Mouse (Mus musculus): Measurements from ENCODE around the gene Selenoh. TPM values are rescaled to one million over a fixed set of nuclear protein-coding genes. Genes with fewer than 3 reads are reported as not detected.

Gene Selenoh
- polyA plus RNA-seq, 1 experiment from 2014 or later: 90.7 TPM

DNA sequence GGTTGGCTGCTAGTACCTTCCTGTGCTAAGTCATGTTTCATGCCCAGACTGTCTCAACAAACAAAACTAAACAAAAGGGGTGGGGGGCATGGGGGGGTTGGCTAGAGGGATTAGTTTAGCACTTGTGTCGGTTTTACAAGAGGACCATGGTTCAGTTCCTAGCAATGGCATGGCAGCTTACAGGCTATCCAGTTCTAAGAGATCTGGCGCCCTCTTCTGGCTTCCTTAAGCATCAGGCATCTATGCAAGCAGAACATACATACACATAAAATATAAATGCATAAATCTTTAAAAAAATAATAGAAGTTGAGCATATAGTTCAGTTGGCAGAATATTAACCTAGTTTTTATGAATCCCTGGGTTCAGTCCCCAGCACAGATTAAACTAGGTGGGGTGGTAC is 7.7 kb downstream of the Selenoh start:
- Histone ChIP-seq H3K27me3 (replicated peaks; ENCODE audit: control insufficient read depth, insufficient read depth, low read length) (no peaks in the 10 kb centered on the region), H3K36me3 (ENCODE audit: control insufficient read depth, insufficient read depth) (no peaks in the 10 kb centered on the region), H3K9me3 (ENCODE audit: control insufficient read depth) (no peaks in the 10 kb centered on the region), H3K27ac (ENCODE audit: low read depth, low read length) (no peak overlapping the region), H3K9ac (ENCODE audit: low read depth, low read length) (no peak overlapping the region), H3K4me1 (replicated peaks; ENCODE audit: control insufficient read depth, insufficient read depth, low read length) (no peaks in the 10 kb centered on the region), H3K4me2 (replicated peaks; ENCODE audit: low read depth) (no peak overlapping the region), H3K4me3 (ENCODE audit: low read depth, low read length) (no peak overlapping the region)
- ATAC-seq: no peak
- WGBS: 36% methylated on average over 2 of the region's 2 CpGs
- TF ChIP-seq CTCF (IDR thresholded peaks at IDR 0.05; ENCODE audit: low read depth): peak; percentile 75

DNA sequence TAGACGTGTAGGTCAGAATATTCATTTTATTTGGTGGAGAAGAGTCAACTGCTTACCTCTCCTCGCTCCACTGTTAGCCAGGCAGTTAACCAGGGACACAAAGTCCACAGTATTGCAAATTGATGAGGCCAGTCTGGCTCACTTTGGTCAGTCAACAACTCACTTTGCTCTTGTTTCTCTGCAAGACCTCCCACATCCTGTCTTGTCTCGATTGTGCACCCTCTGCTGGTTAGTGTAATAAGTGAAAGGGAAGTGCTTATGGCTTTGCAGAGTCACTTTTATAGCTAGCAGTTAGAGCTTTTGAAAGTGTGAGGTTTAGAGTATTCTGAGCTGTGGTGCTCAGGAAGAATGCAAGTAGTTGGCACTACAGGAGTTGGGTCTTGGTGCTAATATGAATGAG is 10.3 kb downstream of the Selenoh start:
- WGBS: 40% methylated on average over 3 of the region's 3 CpGs
- H3K4me1 ChIP-seq (replicated peaks; ENCODE audit: control insufficient read depth, insufficient read depth, low read length): no peaks in the 10 kb centered on the region
- no peaks in the 10 kb centered on the region for H3K27me3 ChIP-seq (replicated peaks; ENCODE audit: control insufficient read depth, insufficient read depth, low read length)
- no peak overlapping the region for H3K4me2 ChIP-seq (replicated peaks; ENCODE audit: low read depth)
- no peaks in the 10 kb centered on the region for H3K9me3 ChIP-seq (ENCODE audit: control insufficient read depth)
- peak; percentile 84 for ATAC-seq
- no peak overlapping the region for H3K27ac ChIP-seq (ENCODE audit: low read depth, low read length)
- H3K36me3 ChIP-seq (ENCODE audit: control insufficient read depth, insufficient read depth): no peaks in the 10 kb centered on the region
- TF ChIP-seq CTCF (IDR thresholded peaks at IDR 0.05; ENCODE audit: low read depth): peak; percentile 89
- H3K9ac ChIP-seq (ENCODE audit: low read depth, low read length): no peak overlapping the region
- H3K4me3 ChIP-seq (ENCODE audit: low read depth, low read length): no peak overlapping the region

DNA sequence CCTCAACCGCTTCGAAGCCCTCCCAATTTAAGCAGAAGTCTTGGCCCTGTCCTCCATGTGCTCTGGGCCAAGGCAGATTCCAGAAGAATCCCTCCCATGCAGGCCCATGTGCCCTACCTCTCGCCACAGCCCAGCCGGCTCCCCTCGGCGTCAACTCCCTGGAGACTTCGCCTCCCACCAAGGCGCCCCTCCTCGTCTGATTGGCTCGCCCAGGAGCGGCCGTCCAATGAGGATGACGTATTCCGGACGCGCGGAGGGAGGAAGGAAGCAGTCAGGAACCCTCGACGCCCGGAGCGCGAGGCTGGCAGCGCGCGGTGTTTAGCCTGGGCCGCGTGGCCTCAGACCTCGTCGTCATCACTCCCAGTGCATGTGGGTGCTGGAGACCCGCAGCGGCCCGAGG is 11.8 kb downstream of the Selenoh start, which contains the start of gene Btbd18:
Btbd18 (plus strand) TSS at position 274 of the 400 bp plus-strand sequence.
- WGBS: 96% methylated on average over 30 of the region's 32 CpGs
- Histone ChIP-seq H3K36me3 (ENCODE audit: control insufficient read depth, insufficient read depth) (no peaks in the 10 kb centered on the region), H3K4me1 (replicated peaks; ENCODE audit: control insufficient read depth, insufficient read depth, low read length) (no peaks in the 10 kb centered on the region), H3K27ac (ENCODE audit: low read depth, low read length) (no peak within 1 kb of the TSS), H3K4me3 (ENCODE audit: low read depth, low read length) (no peak within 1 kb of the TSS), H3K9me3 (ENCODE audit: control insufficient read depth) (no peaks in the 10 kb centered on the region), H3K9ac (ENCODE audit: low read depth, low read length) (no peak within 1 kb of the TSS), H3K27me3 (replicated peaks; ENCODE audit: control insufficient read depth, insufficient read depth, low read length) (no peaks in the 10 kb centered on the region), H3K4me2 (replicated peaks; ENCODE audit: low read depth) (no peak within 1 kb of the TSS)
- no peak for ATAC-seq
- no peak for TF ChIP-seq CTCF (IDR thresholded peaks at IDR 0.05; ENCODE audit: low read depth)

DNA sequence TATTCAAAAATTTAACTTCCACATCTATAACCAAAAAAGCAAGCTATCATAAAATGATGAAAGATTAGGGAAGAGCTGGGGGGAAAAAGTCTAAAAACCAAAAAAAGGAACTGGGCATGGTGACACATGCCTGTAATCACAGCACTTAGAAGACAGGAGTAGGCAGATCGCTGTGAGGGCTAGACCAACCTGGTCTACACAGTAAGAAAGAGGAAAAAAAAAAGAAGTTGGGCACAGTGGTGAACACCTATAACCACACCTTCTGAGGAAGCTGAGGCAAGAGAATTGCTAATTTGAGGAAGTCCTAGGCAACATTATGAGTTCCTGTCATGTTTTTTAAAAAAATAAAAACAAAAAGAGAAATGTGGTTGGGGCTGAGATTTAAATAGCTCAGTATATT is 14.7 kb downstream of the Selenoh start:
- Histone ChIP-seq H3K4me1 (replicated peaks; ENCODE audit: control insufficient read depth, insufficient read depth, low read length) (no peaks in the 10 kb centered on the region), H3K4me3 (ENCODE audit: low read depth, low read length) (no peak overlapping the region), H3K36me3 (ENCODE audit: control insufficient read depth, insufficient read depth) (no peaks in the 10 kb centered on the region), H3K9me3 (ENCODE audit: control insufficient read depth) (no peaks in the 10 kb centered on the region), H3K27me3 (replicated peaks; ENCODE audit: control insufficient read depth, insufficient read depth, low read length) (no peaks in the 10 kb centered on the region), H3K9ac (ENCODE audit: low read depth, low read length) (no peak overlapping the region), H3K27ac (ENCODE audit: low read depth, low read length) (no peak overlapping the region), H3K4me2 (replicated peaks; ENCODE audit: low read depth) (no peak overlapping the region)
- no peak for ATAC-seq
- TF ChIP-seq CTCF (IDR thresholded peaks at IDR 0.05; ENCODE audit: low read depth): no peak
- WGBS: 76% methylated on average over 1 of the region's 1 CpGs

DNA sequence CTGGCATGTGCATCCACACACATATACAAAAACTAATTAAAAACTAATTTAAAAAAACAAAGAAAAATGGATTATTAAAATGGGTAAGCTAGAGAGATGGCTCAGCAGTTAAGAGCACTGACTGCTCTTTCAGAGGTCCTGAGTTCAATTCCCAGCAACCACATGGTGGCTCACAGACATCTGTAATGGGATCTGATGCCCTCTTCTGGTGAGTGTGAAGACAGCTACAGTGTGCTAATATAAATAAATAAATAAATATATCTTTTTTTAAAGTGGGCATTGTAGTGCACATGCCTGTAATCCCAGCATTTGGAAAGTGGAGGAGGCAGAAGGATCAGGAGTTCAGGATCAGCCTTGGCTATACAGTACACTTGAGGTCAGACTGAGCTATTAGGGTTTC is 17.2 kb downstream of the Selenoh start:
- Histone ChIP-seq H3K27me3 (replicated peaks; ENCODE audit: control insufficient read depth, insufficient read depth, low read length) (no peaks in the 10 kb centered on the region), H3K27ac (ENCODE audit: low read depth, low read length) (no peak overlapping the region), H3K36me3 (ENCODE audit: control insufficient read depth, insufficient read depth) (no peaks in the 10 kb centered on the region), H3K4me3 (ENCODE audit: low read depth, low read length) (no peak overlapping the region), H3K9me3 (ENCODE audit: control insufficient read depth) (no peaks in the 10 kb centered on the region), H3K9ac (ENCODE audit: low read depth, low read length) (no peak overlapping the region), H3K4me1 (replicated peaks; ENCODE audit: control insufficient read depth, insufficient read depth, low read length) (no peaks in the 10 kb centered on the region), H3K4me2 (replicated peaks; ENCODE audit: low read depth) (no peak overlapping the region)
- peak; percentile 58 for TF ChIP-seq CTCF (IDR thresholded peaks at IDR 0.05; ENCODE audit: low read depth)
- no peak for ATAC-seq

DNA sequence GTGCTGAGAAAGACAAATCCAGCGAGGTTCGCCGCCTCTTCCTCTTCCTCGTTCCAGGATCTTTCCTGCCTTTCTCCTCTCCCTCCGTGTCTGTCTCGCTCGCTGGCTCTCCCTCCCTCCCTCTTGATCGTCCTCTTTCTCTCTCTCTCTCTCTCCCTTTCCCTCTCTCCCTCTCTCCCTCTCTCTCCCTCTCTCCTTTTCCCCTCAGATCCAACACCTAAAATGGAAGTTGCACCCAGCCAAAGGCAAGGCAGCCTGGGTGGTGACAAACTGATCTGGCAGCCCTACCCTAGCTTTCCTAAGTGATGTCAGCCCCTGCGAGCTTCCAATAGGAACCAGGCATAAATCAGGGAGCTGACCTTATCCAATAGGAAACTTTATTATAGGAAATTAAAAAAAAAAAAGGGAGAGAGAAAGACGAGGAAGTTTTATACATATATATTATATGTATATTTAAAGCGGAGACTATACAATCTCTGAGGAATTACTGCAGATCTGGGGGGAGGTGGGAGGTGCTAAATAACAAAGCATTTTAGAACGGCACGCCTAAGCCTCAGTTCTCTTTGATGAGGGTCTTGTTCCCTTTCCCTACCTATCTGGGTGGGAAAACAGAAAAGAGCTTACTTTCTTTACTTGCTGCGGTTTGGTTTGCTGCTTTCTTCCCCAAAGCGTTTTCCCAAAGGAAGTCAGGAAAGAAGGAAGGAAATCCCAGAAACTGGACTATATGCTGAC is 19.9 kb downstream of the Selenoh start, which contains the start of gene Ctnnd1:
Ctnnd1 (minus strand) TSS at position 302 of the 732 bp plus-strand sequence.
- ATAC-seq: peak; percentile 99
- peak within 1 kb of the TSS; percentile 79 for H3K4me3 ChIP-seq (ENCODE audit: low read depth, low read length)
- H3K27me3 ChIP-seq (replicated peaks; ENCODE audit: control insufficient read depth, insufficient read depth, low read length): no peaks in the 10 kb centered on the region
- peak within 1 kb of the TSS; percentile 99 for H3K27ac ChIP-seq (ENCODE audit: low read depth, low read length)
- no peaks in the 10 kb centered on the region for H3K36me3 ChIP-seq (ENCODE audit: control insufficient read depth, insufficient read depth)
- H3K4me1 ChIP-seq (replicated peaks; ENCODE audit: control insufficient read depth, insufficient read depth, low read length): no peaks in the 10 kb centered on the region
- H3K4me2 ChIP-seq (replicated peaks; ENCODE audit: low read depth): peak within 1 kb of the TSS; percentile 71
- H3K9me3 ChIP-seq (ENCODE audit: control insufficient read depth): no peaks in the 10 kb centered on the region
- peak within 1 kb of the TSS; percentile 89 for H3K9ac ChIP-seq (ENCODE audit: low read depth, low read length)
- TF ChIP-seq CTCF (IDR thresholded peaks at IDR 0.05; ENCODE audit: low read depth): no peak
- under 1% methylated on average over 15 of the region's 15 CpGs for WGBS
